ENCODE assay signal across 15 mouse cellular contexts in the genomic region with DNA sequence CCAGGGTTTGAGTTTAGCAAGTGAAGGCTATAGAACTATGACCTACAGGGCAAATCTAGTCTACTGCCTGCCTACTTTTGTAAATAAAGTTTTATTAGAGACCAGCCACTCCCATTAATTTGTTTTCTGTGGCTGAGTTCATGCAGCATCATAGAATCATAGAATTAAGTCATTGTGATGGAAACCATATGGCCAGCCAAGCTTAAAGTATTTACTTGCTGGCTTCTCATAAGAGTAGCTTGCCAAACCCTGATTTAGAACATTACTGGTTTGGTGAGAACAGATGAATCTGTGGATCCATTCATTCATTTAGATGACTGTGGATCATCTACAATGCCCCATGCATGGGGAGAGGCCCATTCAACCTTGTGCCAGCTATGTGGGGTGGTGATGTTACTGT.
DNase-seq lines count a peak whose midpoint lies in the region; ATAC-seq and TF ChIP-seq lines count a peak whose summit lies in the region.
"Had no signal": no experiment of that assay in that cellular context is flagged by ENCODE, and none has a peak within 500 bp of the region (broad histone marks: within the 10 kb centered on the region; RNA-seq: fewer than 3 reads in every experiment).

No protein-coding gene starts in this region.

- H3K4me3 ChIP-seq in kidney, postnatal 0 days (replicated peaks; ENCODE audit: low read depth, low read length) = no peak overlapping the region
- no peak overlapping the region for H3K4me3 ChIP-seq in kidney, embryonic 14.5 days (ENCODE audit: low read length)
- H3K4me3 ChIP-seq: forebrain, embryonic 15.5 days; heart, embryonic 12.5 days; hindbrain, embryonic 10.5 days had no signal

- no peaks in the 10 kb centered on the region for H3K36me3 ChIP-seq in kidney, postnatal 0 days (ENCODE audit: insufficient read depth, low read length)
- H3K36me3 ChIP-seq in kidney, embryonic 14.5 days (ENCODE audit: control insufficient read depth, insufficient read depth, low read length) = no peaks in the 10 kb centered on the region
- H3K36me3 ChIP-seq: forebrain, embryonic 15.5 days; heart, embryonic 12.5 days; hindbrain, embryonic 10.5 days had no signal

- no peaks in the 10 kb centered on the region for H3K4me1 ChIP-seq in kidney, postnatal 0 days (replicated peaks; ENCODE audit: insufficient read depth, low read length)
- no peaks in the 10 kb centered on the region for H3K4me1 ChIP-seq in kidney, embryonic 14.5 days (ENCODE audit: control insufficient read depth, insufficient read depth, low read length)
- H3K4me1 ChIP-seq: forebrain, embryonic 15.5 days; hindbrain, embryonic 10.5 days had no signal

- TF ChIP-seq CTCF in kidney, postnatal 0 days (IDR thresholded peaks at IDR 0.05; ENCODE audit: low read depth) = no peak

- no peak overlapping the region for H3K4me2 ChIP-seq in kidney, postnatal 0 days (ENCODE audit: low read length)
- no peak overlapping the region for H3K4me2 ChIP-seq in kidney, embryonic 14.5 days (replicated peaks; ENCODE audit: low read depth, low read length)
- H3K4me2 ChIP-seq: forebrain, embryonic 15.5 days; heart, embryonic 12.5 days; hindbrain, embryonic 14.5 days had no signal

- no peaks in the 10 kb centered on the region for H3K9me3 ChIP-seq in kidney, postnatal 0 days (replicated peaks; ENCODE audit: low read length)
- no peaks in the 10 kb centered on the region for H3K9me3 ChIP-seq in kidney, embryonic 14.5 days (ENCODE audit: control insufficient read depth, low read length)
- H3K9me3 ChIP-seq: forebrain, embryonic 15.5 days; heart, embryonic 12.5 days; hindbrain, embryonic 10.5 days had no signal

- H3K27me3 ChIP-seq in kidney, postnatal 0 days (ENCODE audit: insufficient read depth, low read length) = no peaks in the 10 kb centered on the region
- no peaks in the 10 kb centered on the region for H3K27me3 ChIP-seq in kidney, embryonic 14.5 days (ENCODE audit: control insufficient read depth, insufficient read depth, low read length)
- H3K27me3 ChIP-seq: CH12.LX; forebrain, embryonic 15.5 days; heart, embryonic 12.5 days had no signal

- no peak overlapping the region for H3K9ac ChIP-seq in kidney, postnatal 0 days (ENCODE audit: low read depth, low read length)
- no peak overlapping the region for H3K9ac ChIP-seq in kidney, embryonic 14.5 days (ENCODE audit: low read depth, low read length)
- H3K9ac ChIP-seq: forebrain, embryonic 15.5 days; heart, embryonic 12.5 days; hindbrain, embryonic 14.5 days had no signal

- DNase-seq in kidney, postnatal 0 days (ENCODE audit: low spot score) = peak; percentile 48
- DNase-seq in lung, postnatal 10 days = peak; percentile 5
- no peak for DNase-seq in lung, adult 18-20 months
- DNase-seq in Muller cell, postnatal 12 days (ENCODE audit: inconsistent ontology term) = peak; percentile 21
- no peak for DNase-seq in c-Kit-positive CD71-positive TER-119-positive erythroid progenitor cells, embryonic 14.5 days (ENCODE audit: low spot score)
- DNase-seq: adrenal gland, postnatal 10 days; cerebellum, adult 18-20 months; cerebellum, adult 9-11 months; gastrocnemius, postnatal 14 days had no signal

- no peak overlapping the region for H3K27ac ChIP-seq in kidney, postnatal 0 days
- H3K27ac ChIP-seq in kidney, embryonic 14.5 days (ENCODE audit: low read depth, low read length) = no peak overlapping the region
- H3K27ac ChIP-seq: forebrain, embryonic 15.5 days; hindbrain, embryonic 10.5 days; hindbrain, embryonic 14.5 days had no signal

- no peak for ATAC-seq in kidney, postnatal 0 days (replicated peaks; ENCODE audit: low FRiP score, low read depth)
- ATAC-seq in kidney, embryonic 14.5 days (ENCODE audit: low FRiP score, low TSS enrichment) = no peak
- ATAC-seq: forebrain, embryonic 15.5 days had no signal

Comparison
In these comparisons a context has a peak if more than half of its experiments do, and no peak if none do; other contexts are left out.
1. DNase-seq: peak in kidney, postnatal 0 days (single experiment), lung, postnatal 10 days (single experiment) and Muller cell, postnatal 12 days (single experiment); none in lung, adult 18-20 months (0 of 2) and c-Kit-positive CD71-positive TER-119-positive erythroid progenitor cells, embryonic 14.5 days (single experiment).